Mouse (Mus musculus): ENCODE measurements at regions not wholly inside any gene's neighbourhood (a gene's known extent, or its start where the extent isn't known, plus 50 kb on each side); places are given as distances from the start of the nearest gene placed in this dataset.

DNA sequence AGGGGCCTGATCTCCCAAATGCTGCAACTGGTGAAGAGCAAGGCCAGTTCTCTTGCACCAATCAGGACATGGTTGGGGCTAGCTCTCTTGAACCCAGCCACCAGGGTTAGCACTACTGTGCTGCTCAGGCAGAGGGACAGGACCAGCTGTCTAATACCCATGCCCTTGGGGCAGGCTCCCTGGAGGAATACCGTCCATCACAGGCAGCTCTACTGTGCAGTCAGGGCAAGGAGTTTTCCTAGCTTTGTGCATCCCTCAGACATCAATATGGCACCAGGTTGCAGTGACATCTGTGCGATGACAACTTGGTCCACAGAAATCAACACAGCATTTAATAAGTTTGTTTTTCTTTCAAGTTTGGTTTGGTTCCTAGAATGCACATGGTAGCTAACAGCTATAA, 254.4 kb downstream of the Ppp1r3a start:
- TF ChIP-seq CTCF (IDR thresholded peaks at IDR 0.05) (no peak), EP300 (IDR thresholded peaks at IDR 0.05) (no peak)

Measured in lung, postnatal 0 days (tissue).